Mouse (Mus musculus) ES-E14 (cell line): ENCODE measurements around the gene Clstn3.

Experiments used
- MAFK ChIP-seq: IDR thresholded peaks from 2 replicates; pipeline ENCODE4 v1.6.1; 2014; ENCODE audit warnings: mild to moderate bottlenecking, low read depth, low read length, inconsistent platforms; ENCODE audit not compliant: insufficient read depth
- ZC3H11A ChIP-seq: IDR thresholded peaks from 2 replicates; pipeline ENCODE4 v1.6.1; 2012; ENCODE audit warnings: low read depth, mild to moderate bottlenecking, inconsistent platforms, low read length, borderline replicate concordance

- no peak for TF ChIP-seq MAFK
- TF ChIP-seq ZC3H11A = no peak
Measured at GRCm38 (mm10) chr6:124456243-124456642, 8.4 kb downstream of the Clstn3 start.
